ENCODE assay signal across 9 mouse cellular contexts in the genomic region with DNA sequence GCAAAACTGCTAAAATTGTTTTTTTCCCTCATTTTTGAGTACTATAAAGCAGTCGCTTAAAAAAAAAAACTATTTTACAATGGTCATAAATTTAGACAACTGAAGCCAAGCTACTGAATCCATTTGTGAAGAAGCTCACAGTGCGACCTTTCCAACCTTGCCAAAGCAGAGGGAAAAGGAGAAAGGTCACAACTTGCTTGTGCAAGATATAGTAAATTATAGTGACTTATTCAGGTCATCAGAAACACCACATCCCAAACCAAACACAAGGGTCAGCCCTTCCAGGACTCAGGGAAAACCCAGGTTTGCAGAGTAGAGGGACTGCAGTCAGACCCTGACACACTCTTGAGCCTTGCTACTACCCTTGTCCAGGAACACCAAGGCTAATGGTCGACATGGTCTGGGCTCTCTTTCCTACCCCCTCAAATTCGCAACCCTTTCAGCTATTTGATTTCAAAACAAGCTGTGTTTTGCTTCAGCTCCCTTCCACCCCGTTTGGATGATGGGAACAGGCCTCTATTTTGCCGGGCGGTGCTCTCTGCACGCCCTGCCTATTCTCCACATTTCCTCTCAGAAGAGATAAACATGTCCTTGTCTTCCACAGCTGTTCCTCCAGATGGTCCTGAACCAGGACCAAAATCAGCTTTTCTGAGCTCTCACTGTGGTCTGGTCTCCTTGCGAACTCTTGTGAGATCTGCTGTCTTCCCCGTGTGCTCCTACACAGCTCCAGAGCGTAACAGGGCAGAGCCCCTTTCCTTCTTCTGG.
DNase-seq lines count a peak whose midpoint lies in the region; ATAC-seq and TF ChIP-seq lines count a peak whose summit lies in the region.
"Had no signal": no experiment of that assay in that cellular context is flagged by ENCODE, and none has a peak within 500 bp of the region (broad histone marks: within the 10 kb centered on the region; RNA-seq: fewer than 3 reads in every experiment).

No protein-coding gene starts in this region.

- WGBS in heart, embryonic 11.5 days (ENCODE audit: insufficient replicate concordance) = 59% methylated on average over 11 of the region's 11 CpGs
- WGBS in heart, postnatal 0 days = 63% methylated on average over 11 of the region's 11 CpGs
- WGBS in forebrain, embryonic 13.5 days = 86% methylated on average over 11 of the region's 11 CpGs

- H3K9me3 ChIP-seq in heart, embryonic 11.5 days (replicated peaks; ENCODE audit: control insufficient read depth, low read length) = no peaks in the 10 kb centered on the region
- no peaks in the 10 kb centered on the region for H3K9me3 ChIP-seq in heart, postnatal 0 days (replicated peaks; ENCODE audit: control insufficient read depth, low read length)
- H3K9me3 ChIP-seq in forebrain, embryonic 13.5 days (replicated peaks) = no peaks in the 10 kb centered on the region

- DNase-seq in heart, adult 18-20 months = peak; percentile 68 to 81
- peak; percentile 26 for DNase-seq in heart, postnatal 0 days (ENCODE audit: low spot score)
- peak; percentile 25 to 62 for DNase-seq in layer of hippocampus, adult 18-20 months (ENCODE audit: low spot score in 2 of 2)
- peak; percentile 19 for DNase-seq in neural tube, embryonic 10.5 days (ENCODE audit: extremely low spot score, low spot score)
- no peak for DNase-seq in T-cell, adult 2 months (ENCODE audit: low spot score)
- no peak for DNase-seq in spleen, postnatal 4 days (ENCODE audit: low spot score in 2 of 2)

- no peak for TF ChIP-seq CTCF in heart, postnatal 0 days (IDR thresholded peaks at IDR 0.05; ENCODE audit: low read depth)

- no peaks in the 10 kb centered on the region for H3K27me3 ChIP-seq in heart, embryonic 11.5 days (ENCODE audit: control insufficient read depth, insufficient read depth, low read length)
- no peaks in the 10 kb centered on the region for H3K27me3 ChIP-seq in heart, postnatal 0 days (ENCODE audit: control insufficient read depth, insufficient read depth, low read length)
- no peaks in the 10 kb centered on the region for H3K27me3 ChIP-seq in forebrain, embryonic 13.5 days

- no peaks in the 10 kb centered on the region for H3K4me1 ChIP-seq in heart, embryonic 11.5 days (ENCODE audit: control insufficient read depth, insufficient read depth, low read length)
- H3K4me1 ChIP-seq in heart, postnatal 0 days (ENCODE audit: control insufficient read depth, insufficient read depth) = no peaks in the 10 kb centered on the region
- H3K4me1 ChIP-seq in forebrain, embryonic 13.5 days = peaks cover 15% of the 10 kb centered on the region

- no peak overlapping the region for H3K27ac ChIP-seq in heart, embryonic 11.5 days (ENCODE audit: low read depth, low read length)
- H3K27ac ChIP-seq in heart, postnatal 0 days (ENCODE audit: low read depth) = no peak overlapping the region
- no peak overlapping the region for H3K27ac ChIP-seq in forebrain, embryonic 13.5 days

- H3K9ac ChIP-seq in heart, embryonic 11.5 days (ENCODE audit: low read depth, low read length) = no peak overlapping the region
- H3K9ac ChIP-seq in heart, postnatal 0 days (replicated peaks; ENCODE audit: low read depth, low read length) = no peak overlapping the region
- H3K9ac ChIP-seq in forebrain, embryonic 13.5 days = no peak overlapping the region

- no peak for ATAC-seq in heart, embryonic 11.5 days (replicated peaks; ENCODE audit: insufficient number of reproducible peaks, low FRiP score, low TSS enrichment)
- peak; percentile 72 for ATAC-seq in heart, postnatal 0 days (ENCODE audit: insufficient read depth, low read depth)
- no peak for ATAC-seq in forebrain, embryonic 13.5 days

- no peak overlapping the region for H3K4me3 ChIP-seq in heart, embryonic 11.5 days (ENCODE audit: low read depth, low read length)
- H3K4me3 ChIP-seq in heart, postnatal 0 days (ENCODE audit: low read depth, low read length) = no peak overlapping the region
- no peak overlapping the region for H3K4me3 ChIP-seq in forebrain, embryonic 13.5 days

- H3K4me2 ChIP-seq in heart, embryonic 11.5 days = no peak overlapping the region
- no peak overlapping the region for H3K4me2 ChIP-seq in heart, postnatal 0 days (ENCODE audit: low read depth, low read length)
- H3K4me2 ChIP-seq in forebrain, embryonic 13.5 days = no peak overlapping the region

- H3K36me3 ChIP-seq in heart, embryonic 11.5 days (ENCODE audit: control insufficient read depth, insufficient read depth, low read length) = no peaks in the 10 kb centered on the region
- H3K36me3 ChIP-seq in heart, postnatal 0 days (replicated peaks; ENCODE audit: control insufficient read depth, insufficient read depth, low read length) = no peaks in the 10 kb centered on the region
- H3K36me3 ChIP-seq in forebrain, embryonic 13.5 days (ENCODE audit: poor library complexity, severe bottlenecking) = no peaks in the 10 kb centered on the region
- H3K36me3 ChIP-seq: G1E had no signal

- no peak for TF ChIP-seq EP300 in heart, postnatal 0 days (IDR thresholded peaks at IDR 0.05; ENCODE audit: low read depth)

Comparison
In these comparisons a context has a peak if more than half of its experiments do, and no peak if none do; other contexts are left out.
1. DNase-seq: peak in heart, adult 18-20 months (2 of 2), heart, postnatal 0 days (single experiment), layer of hippocampus, adult 18-20 months (2 of 2) and neural tube, embryonic 10.5 days (single experiment); none in T-cell, adult 2 months (single experiment) and spleen, postnatal 4 days (0 of 2).